Comparison of ENCODE assay signal across 10 mouse cellular contexts in genomic region chr8:56552551-56553103, GRCm38 (mm10). TPM values are rescaled to one million over a fixed set of nuclear protein-coding genes. Genes with fewer than 3 reads are reported as not detected.
DNase-seq lines count a peak whose midpoint lies in the region; ATAC-seq and TF ChIP-seq lines count a peak whose summit lies in the region.
"Had no signal": no experiment of that assay in that cellular context is flagged by ENCODE, and none has a peak within 500 bp of the region (broad histone marks: within the 10 kb centered on the region; RNA-seq: fewer than 3 reads in every experiment).

No protein-coding gene starts in this region.

- DNase-seq in heart, adult 11 months: no peak
- DNase-seq in stomach, postnatal 0 days (ENCODE audit: low spot score): no peak
- DNase-seq in testis, postnatal 10 days (ENCODE audit: low spot score): no peak
- DNase-seq in thymus, adult 2 months: no peak

- 34% methylated on average over 5 of the region's 5 CpGs for WGBS in heart, embryonic 12.5 days
- 69% methylated on average over 5 of the region's 5 CpGs for WGBS in limb, embryonic 13.5 days
- WGBS in stomach, postnatal 0 days: 58% methylated on average over 5 of the region's 5 CpGs
- 81% methylated on average over 5 of the region's 5 CpGs for WGBS in thymus, adult 2 months

- H3K27me3 ChIP-seq in heart, embryonic 12.5 days (replicated peaks): no peaks in the 10 kb centered on the region
- H3K27me3 ChIP-seq in megakaryocyte, embryonic 14.5 days (replicated peaks): no peaks in the 10 kb centered on the region
- H3K27me3 ChIP-seq in limb, embryonic 13.5 days: no peaks in the 10 kb centered on the region
- no peaks in the 10 kb centered on the region for H3K27me3 ChIP-seq in stomach, postnatal 0 days (ENCODE audit: control insufficient read depth, insufficient read depth, low read length)
- no peaks in the 10 kb centered on the region for H3K27me3 ChIP-seq in thymus, adult 2 months (ENCODE audit: control insufficient read depth, insufficient read depth, low read length)
- H3K27me3 ChIP-seq: limb, embryonic 15.5 days had no signal

- H3K4me1 ChIP-seq in heart, embryonic 12.5 days (replicated peaks): peaks cover 10% of the 10 kb centered on the region
- H3K4me1 ChIP-seq in megakaryocyte, embryonic 14.5 days: peaks cover 31% of the 10 kb centered on the region
- H3K4me1 ChIP-seq in limb, embryonic 13.5 days: peaks cover 16% of the 10 kb centered on the region
- no peaks in the 10 kb centered on the region for H3K4me1 ChIP-seq in stomach, postnatal 0 days (replicated peaks; ENCODE audit: control insufficient read depth, insufficient read depth)
- H3K4me1 ChIP-seq in thymus, adult 2 months (replicated peaks; ENCODE audit: control insufficient read depth, insufficient read depth, low read length): no peaks in the 10 kb centered on the region; the same call in 1 of the 2 replicates

- H3K4me3 ChIP-seq in heart, embryonic 12.5 days: 0 out of 2 replicates have a peak overlapping the region, but pooled peaks have one; percentile 9
- peak overlapping the region; percentile 97 for H3K4me3 ChIP-seq in megakaryocyte, embryonic 14.5 days (replicated peaks)
- H3K4me3 ChIP-seq in limb, embryonic 13.5 days: no peak overlapping the region
- H3K4me3 ChIP-seq in stomach, postnatal 0 days (ENCODE audit: low read depth, low read length): no peak overlapping the region
- H3K4me3 ChIP-seq in thymus, adult 2 months (ENCODE audit: control insufficient read depth, insufficient read depth, low read length): no peak overlapping the region

- peak overlapping the region; percentile 41; the same call in 1 of the 2 replicates for H3K4me2 ChIP-seq in heart, embryonic 12.5 days
- peak overlapping the region; percentile 72 for H3K4me2 ChIP-seq in limb, embryonic 13.5 days (replicated peaks)
- H3K4me2 ChIP-seq in stomach, postnatal 0 days (replicated peaks; ENCODE audit: low read depth): 0 out of 2 replicates have a peak overlapping the region, but pooled peaks have one; percentile 2

- no peak overlapping the region for H3K9ac ChIP-seq in heart, embryonic 12.5 days
- H3K9ac ChIP-seq in limb, embryonic 13.5 days: no peak overlapping the region
- no peak overlapping the region for H3K9ac ChIP-seq in stomach, postnatal 0 days (ENCODE audit: low read length)

- H3K27ac ChIP-seq in heart, embryonic 12.5 days (ENCODE audit: poor library complexity, severe bottlenecking): no peak overlapping the region
- H3K27ac ChIP-seq in limb, embryonic 13.5 days: no peak overlapping the region
- no peak overlapping the region for H3K27ac ChIP-seq in stomach, postnatal 0 days (replicated peaks)
- H3K27ac ChIP-seq in thymus, adult 2 months (ENCODE audit: control insufficient read depth, insufficient read depth, low read length): no peak overlapping the region
- H3K27ac ChIP-seq: limb, embryonic 15.5 days had no signal

- TF ChIP-seq CTCF in stomach, postnatal 0 days (IDR thresholded peaks at IDR 0.05; ENCODE audit: low read depth): no peak
- TF ChIP-seq CTCF in thymus, adult 2 months (IDR thresholded peaks at IDR 0.05; ENCODE audit: borderline replicate concordance, control insufficient read depth, extremely low read depth, insufficient read depth, low read length, poor library complexity): no peak

- H3K36me3 ChIP-seq in heart, embryonic 12.5 days: no peaks in the 10 kb centered on the region
- no peaks in the 10 kb centered on the region for H3K36me3 ChIP-seq in megakaryocyte, embryonic 14.5 days (replicated peaks; ENCODE audit: low read length)
- H3K36me3 ChIP-seq in limb, embryonic 13.5 days: no peaks in the 10 kb centered on the region
- no peaks in the 10 kb centered on the region for H3K36me3 ChIP-seq in stomach, postnatal 0 days (ENCODE audit: control insufficient read depth, insufficient read depth, low read length)
- H3K36me3 ChIP-seq in thymus, adult 2 months (ENCODE audit: control insufficient read depth, insufficient read depth, low read length): no peaks in the 10 kb centered on the region
- H3K36me3 ChIP-seq: limb, embryonic 15.5 days had no signal

- TF ChIP-seq EP300 in stomach, postnatal 0 days (optimal IDR thresholded peaks at IDR 0.05): no peak

- TF ChIP-seq POLR2A in thymus, adult 2 months (IDR thresholded peaks at IDR 0.05; ENCODE audit: control insufficient read depth, extremely low read depth, insufficient read depth, low read length, poor library complexity): no peak

- ATAC-seq in heart, embryonic 12.5 days (ENCODE audit: insufficient number of reproducible peaks, low FRiP score): no peak
- no peak for ATAC-seq in megakaryocyte, adult 5-6 weeks (ENCODE audit: poor library complexity, severe bottlenecking)
- ATAC-seq in limb, embryonic 13.5 days (ENCODE audit: low FRiP score, low read depth): no peak
- no peak for ATAC-seq in stomach, postnatal 0 days (ENCODE audit: low FRiP score, low TSS enrichment)
- ATAC-seq: inflammation-experienced regulatory T-cells, adult 6 months had no signal

- H3K9me3 ChIP-seq in heart, embryonic 12.5 days (replicated peaks): no peaks in the 10 kb centered on the region
- no peaks in the 10 kb centered on the region for H3K9me3 ChIP-seq in megakaryocyte, embryonic 14.5 days
- no peaks in the 10 kb centered on the region for H3K9me3 ChIP-seq in limb, embryonic 13.5 days
- no peaks in the 10 kb centered on the region for H3K9me3 ChIP-seq in stomach, postnatal 0 days (ENCODE audit: control insufficient read depth, low read length)
- H3K9me3 ChIP-seq: limb, embryonic 15.5 days had no signal

RNA-seq across cellular contexts. Expression of gene Fbxo8, which starts 1.7 kb away (rescaled TPM):
- 40.7 and 42.0 TPM in 2 replicates for polyA plus RNA-seq in heart, embryonic 12.5 days (2016; fragmentation: Nextera tagmentation; extraction: Ambion mirVana)
- 2.9 and 6.6 TPM in 2 replicates for polyA plus RNA-seq in megakaryocyte, embryonic 14.5 days (2012; ENCODE audit: insufficient read depth, low replicate concordance)
- total RNA-seq in megakaryocyte, adult 5-6 weeks (2015): 34.8 and 48.1 TPM in 2 replicates
- total RNA-seq in megakaryocyte, adult 5-6 weeks (2017): 5.7 and 7.2 TPM in 2 replicates
- 37.1 and 38.1 TPM in 2 replicates for polyA plus RNA-seq in limb, embryonic 13.5 days (2015; fragmentation: Nextera tagmentation; extraction: Ambion mirVana)
- 38.9 and 39.7 TPM in 2 replicates for polyA plus RNA-seq in stomach, postnatal 0 days (2015; fragmentation: Nextera tagmentation; extraction: Ambion mirVana)
- 14.5 and 16.9 TPM in 2 replicates for polyA plus RNA-seq in thymus, adult 2 months (2012; rRNA removed)

RNA-seq across cellular contexts. Expression of gene Cep44, which starts 1.8 kb away (rescaled TPM):
- polyA plus RNA-seq in heart, embryonic 12.5 days (2016; fragmentation: Nextera tagmentation; extraction: Ambion mirVana): 28.2 and 31.1 TPM in 2 replicates
- polyA plus RNA-seq in megakaryocyte, embryonic 14.5 days (2012; ENCODE audit: insufficient read depth, low replicate concordance): 2.8 TPM in 1 of 2 replicates, not detected in the other
- total RNA-seq in megakaryocyte, adult 5-6 weeks (2015): 34.7 and 36.2 TPM in 2 replicates
- 28.7 and 38.5 TPM in 2 replicates for total RNA-seq in megakaryocyte, adult 5-6 weeks (2017)
- polyA plus RNA-seq in limb, embryonic 13.5 days (2015; fragmentation: Nextera tagmentation; extraction: Ambion mirVana): 38.9 and 42.7 TPM in 2 replicates
- polyA plus RNA-seq in stomach, postnatal 0 days (2015; fragmentation: Nextera tagmentation; extraction: Ambion mirVana): 17.6 and 19.1 TPM in 2 replicates
- polyA plus RNA-seq in thymus, adult 2 months (2012; rRNA removed): 15.4 and 17.0 TPM in 2 replicates

Comparison
In these comparisons a context has a peak if more than half of its experiments do, and no peak if none do; other contexts are left out.
1. H3K4me2 ChIP-seq: peak in every context shown above with its lines; median percentile 72 in limb, embryonic 13.5 days; 41 in heart, embryonic 12.5 days; 2 in stomach, postnatal 0 days.
2. H3K4me3 ChIP-seq: peak in heart, embryonic 12.5 days (single experiment) and megakaryocyte, embryonic 14.5 days (single experiment); none in limb, embryonic 13.5 days (single experiment), stomach, postnatal 0 days (single experiment) and thymus, adult 2 months (single experiment).